Mouse (Mus musculus): ENCODE measurements around the gene Fcho1. TPM values are rescaled to one million over a fixed set of nuclear protein-coding genes. Genes with fewer than 3 reads are reported as not detected.

The Fcho1 gene
- polyA plus RNA-seq, 1 experiment: 14.2 TPM

GRCm38 (mm10) chr8:71658515-71659049 is 66.9 kb downstream of the Fcho1 start:
- TF ChIP-seq TAL1 (IDR thresholded peaks at IDR 0.05; ENCODE audit: low read length) (no peak), GATA1 (IDR thresholded peaks at IDR 0.05; ENCODE audit: low read length) (no peak)
- H3K9me3 ChIP-seq (ENCODE audit: control insufficient read depth, low read length): no peaks in the 10 kb centered on the region
- no peak overlapping the region for H3K4me3 ChIP-seq (replicated peaks)
- H3K4me1 ChIP-seq (ENCODE audit: control insufficient read depth): peaks cover 20% of the 10 kb centered on the region
- H3K36me3 ChIP-seq (ENCODE audit: control insufficient read depth): no peaks in the 10 kb centered on the region
- peaks cover 66% of the 10 kb centered on the region for H3K27me3 ChIP-seq (ENCODE audit: control insufficient read depth)

Other genes with a start within 250 kb of the Fcho1 start
- gene Ano8, start 239.8 kb downstream of the Fcho1 start, polyA plus RNA-seq (2012): 0.09 and 0.20 TPM in 2 replicates
- 1.2 and 1.4 TPM in 2 replicates for gene Gtpbp3, start 237.6 kb downstream of the Fcho1 start, polyA plus RNA-seq (2012)
- 0.18 and 0.30 TPM in 2 replicates for gene Plvap, start 214.0 kb downstream of the Fcho1 start, polyA plus RNA-seq (2012)
- gene Ccdc194, start 200.0 kb downstream of the Fcho1 start, polyA plus RNA-seq (2012): 0.02 TPM in 1 of 2 replicates, not detected in the other
- gene Bst2, start 188.3 kb downstream of the Fcho1 start, polyA plus RNA-seq (2012): 0.21 and 0.72 TPM in 2 replicates
- 2.9 and 3.6 TPM in 2 replicates for gene Mvb12a, start 182.8 kb downstream of the Fcho1 start, polyA plus RNA-seq (2012)
- not detected in 2 replicates for gene Tmem221, start 166.8 kb downstream of the Fcho1 start, polyA plus RNA-seq (2012)
- not detected in 2 replicates for gene Nxnl1, start 159.1 kb downstream of the Fcho1 start, polyA plus RNA-seq (2012)
- 0.02 and 0.03 TPM in 2 replicates for gene Slc27a1, start 156.8 kb downstream of the Fcho1 start, polyA plus RNA-seq (2012)
- 12.5 and 16.2 TPM in 2 replicates for gene Pgls, start 133.5 kb downstream of the Fcho1 start, polyA plus RNA-seq (2012)
- gene Fam129c, start 128.1 kb downstream of the Fcho1 start, polyA plus RNA-seq (2012): 0.10 and 0.13 TPM in 2 replicates
- gene Colgalt1, start 114.7 kb downstream of the Fcho1 start, polyA plus RNA-seq (2012): 0.41 and 0.72 TPM in 2 replicates
- 0.01 TPM in 1 of 2 replicates, not detected in the other for gene Unc13a, start 54.0 kb downstream of the Fcho1 start, polyA plus RNA-seq (2012)
- gene Jak3, start 49.4 kb downstream of the Fcho1 start, polyA plus RNA-seq (2012): 1.5 TPM in 2 replicates
- 0.36 and 0.75 TPM in 2 replicates for gene Insl3, start 36.5 kb downstream of the Fcho1 start, polyA plus RNA-seq (2012)
- gene B3gnt3, start 23.9 kb downstream of the Fcho1 start, polyA plus RNA-seq (2012): 3.4 and 3.7 TPM in 2 replicates
- gene Zfp709, start 156.3 kb upstream of the Fcho1 start, polyA plus RNA-seq (2012): not detected in 2 replicates
- gene Zfp882, start 182.9 kb upstream of the Fcho1 start, polyA plus RNA-seq (2012): 0.02 TPM in 1 of 2 replicates, not detected in the other
- 0.19 TPM in 2 replicates for gene Zfp617, start 182.9 kb upstream of the Fcho1 start, polyA plus RNA-seq (2012)
- 0.03 and 0.12 TPM in 2 replicates for gene Zfp961, start 225.3 kb upstream of the Fcho1 start, polyA plus RNA-seq (2012)

Data from erythroblast, embryonic 14.5 days (primary cell).